Mouse (Mus musculus) left cerebral cortex, adult 8-10 months (tissue): ENCODE measurements around the gene Atad2b. TPM values are rescaled to one million over a fixed set of nuclear protein-coding genes. Genes with fewer than 3 reads are reported as not detected.
"Not testable (repeated sequence)": the region's sequence is repeated elsewhere in the genome, so short reads cannot be mapped to it uniquely, and the experiment has no call there.

ENCODE experiments used
- DNase-seq, 2 experiments: peaks; one replicate each; pipeline ENCODE4 v3.0.0; 2022; ENCODE audit warnings: low spot score in 2 of 2
- total RNA-seq, 4 experiments: library from RNA; stranded (reverse); gene quantifications; 2 replicates each; pipeline ENCODE4 v1.2.4; 2022

The Atad2b gene
- total RNA-seq, 4 experiments from 2014 or later, result 30.1 to 35.9 (median 33.0) TPM

DNA sequence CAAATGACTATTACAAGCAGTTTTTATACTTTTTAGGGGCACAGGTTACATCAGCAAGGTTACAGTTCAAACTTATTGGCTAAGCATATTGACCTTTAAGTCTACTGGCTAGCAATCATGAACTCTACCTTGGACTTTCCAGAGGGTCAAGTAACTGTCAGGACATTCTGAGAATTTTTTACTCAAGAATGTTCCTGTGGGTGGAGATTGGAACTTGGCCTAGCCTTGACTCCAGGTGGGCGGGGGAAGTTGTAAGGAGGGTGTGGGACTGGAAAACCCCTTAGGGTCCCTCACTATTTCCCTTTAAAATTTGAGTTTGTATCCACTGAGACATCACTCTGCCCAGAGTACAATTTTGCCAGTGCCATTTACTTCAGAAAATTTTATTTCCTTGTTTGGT, 6.7 kb upstream of the Atad2b start:
- not testable (repeated sequence) for DNase-seq

GRCm38 (mm10) chr12:4911716-4912115, 5.4 kb upstream of the Atad2b start:
- DNase-seq, result no peak

GRCm38 (mm10) chr12:4914441-4914840, 2.7 kb upstream of the Atad2b start:
- no peak for DNase-seq

DNA sequence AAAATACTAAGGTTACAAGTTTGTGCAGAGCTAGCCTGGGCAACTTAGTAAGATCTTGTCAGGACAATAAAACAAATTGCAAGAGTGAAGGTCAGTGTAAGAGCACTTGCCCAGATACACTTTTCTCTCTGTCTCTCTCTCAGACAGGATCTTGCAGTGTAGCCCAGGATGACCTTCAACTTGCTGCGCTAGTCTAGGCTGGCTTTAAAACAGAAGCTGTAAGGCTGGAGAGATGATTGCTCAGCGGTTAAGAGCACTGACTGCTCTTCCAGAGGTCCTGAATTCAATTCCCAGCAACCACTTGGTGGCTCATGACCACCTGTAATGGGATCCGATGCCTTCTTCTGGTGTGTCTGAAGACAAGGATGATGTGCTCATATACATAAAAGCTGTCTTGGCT, 2.2 kb upstream of the Atad2b start:
- no peak for DNase-seq

- DNase-seq, result peak; percentile 24 to 35
Observed at GRCm38 (mm10) chr12:4917805-4918591, 845 bp downstream of the Atad2b start.

GRCm38 (mm10) chr12:4928197-4928596, 11.0 kb downstream of the Atad2b start:
- no peak for DNase-seq

- DNase-seq, result no peak
Observed at GRCm38 (mm10) chr12:4930820-4931548, 13.8 kb downstream of the Atad2b start.

DNA sequence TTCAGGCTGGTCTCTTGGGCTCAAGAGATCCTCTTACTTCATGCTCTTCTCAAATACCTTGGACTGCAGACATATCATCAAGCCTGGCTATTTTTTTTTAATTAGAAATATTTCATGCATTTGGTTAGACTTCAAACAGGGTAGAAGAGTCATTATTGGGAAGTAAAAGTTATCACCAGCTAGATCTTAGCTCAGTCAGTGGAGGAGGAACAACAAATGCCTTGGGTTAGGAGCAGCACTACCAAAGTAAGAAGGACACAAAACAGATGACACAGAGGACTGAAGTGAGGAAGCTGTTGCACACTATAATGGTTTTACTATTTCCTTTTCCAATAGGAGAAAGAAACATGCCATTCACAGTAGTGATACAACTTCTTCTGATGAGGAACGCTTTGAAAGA, 35.1 kb downstream of the Atad2b start:
- no peak for DNase-seq

GRCm38 (mm10) chr12:4953156-4953555, 36.0 kb downstream of the Atad2b start:
- DNase-seq, result peak in 1 of 2 experiments; percentile 38

DNA sequence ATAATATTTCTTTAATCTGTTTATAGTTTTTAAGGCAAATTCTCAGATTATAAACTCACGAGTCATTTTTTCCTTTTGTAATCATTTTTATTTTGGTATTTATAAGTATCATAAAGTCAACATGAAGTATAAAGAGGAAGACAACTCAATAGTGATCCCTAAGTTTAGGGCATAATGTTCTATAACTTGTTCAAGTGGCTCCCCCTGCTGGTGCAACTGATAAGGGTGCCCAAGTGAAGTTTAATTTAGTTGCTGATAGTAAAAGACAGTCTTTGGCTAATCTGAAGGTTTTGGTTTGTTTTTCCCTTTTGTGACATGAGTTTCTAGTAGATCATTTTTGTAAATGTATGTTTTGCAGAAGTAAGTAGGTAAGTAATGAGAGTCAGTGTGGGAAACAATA, 55.8 kb downstream of the Atad2b start:
- DNase-seq, result peak; percentile 24 to 54

GRCm38 (mm10) chr12:4978324-4978723, 61.2 kb downstream of the Atad2b start:
- DNase-seq, result no peak

DNA sequence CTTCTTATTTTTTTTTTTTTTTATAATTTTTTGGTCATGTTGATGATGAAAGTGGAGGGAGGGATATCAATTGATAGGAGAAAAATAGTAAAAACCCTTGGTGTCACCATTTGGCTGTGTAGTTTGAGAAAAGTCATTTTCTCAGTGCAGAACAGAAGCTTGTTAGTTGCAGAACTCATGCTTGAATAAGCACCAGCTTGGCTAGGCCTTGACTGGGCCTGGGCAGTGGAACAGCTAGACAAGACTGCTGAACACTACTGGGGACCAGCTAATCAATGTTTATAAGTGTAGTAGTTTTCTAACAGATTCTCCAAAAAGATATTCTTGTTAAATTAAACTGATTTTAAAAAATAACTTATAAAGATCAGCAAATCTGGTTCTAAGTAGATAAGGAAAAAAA, 79.8 kb downstream of the Atad2b start:
- no peak for DNase-seq

DNA sequence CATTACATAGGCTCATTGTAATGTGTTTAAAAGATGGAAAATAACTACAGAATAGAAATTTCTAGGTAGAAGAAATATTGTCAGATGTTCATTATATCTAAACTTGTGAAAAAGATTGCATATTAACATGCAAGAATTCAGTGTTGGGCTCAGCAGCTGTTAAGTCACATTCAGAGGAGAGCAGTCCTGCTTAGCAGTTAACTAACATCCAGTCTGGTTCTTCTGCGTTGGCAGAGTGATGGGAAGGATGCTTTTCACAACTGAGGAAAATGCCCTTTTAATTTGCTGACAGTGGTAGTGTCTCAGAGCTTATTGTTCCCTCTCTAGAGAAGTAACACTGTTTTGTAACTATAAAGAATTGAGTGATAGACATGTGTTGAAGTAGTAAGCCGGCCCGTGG, 88.2 kb downstream of the Atad2b start:
- DNase-seq, result no peak

- DNase-seq, result not testable (repeated sequence)
Observed at GRCm38 (mm10) chr12:5005776-5006175, 88.6 kb downstream of the Atad2b start.

DNA sequence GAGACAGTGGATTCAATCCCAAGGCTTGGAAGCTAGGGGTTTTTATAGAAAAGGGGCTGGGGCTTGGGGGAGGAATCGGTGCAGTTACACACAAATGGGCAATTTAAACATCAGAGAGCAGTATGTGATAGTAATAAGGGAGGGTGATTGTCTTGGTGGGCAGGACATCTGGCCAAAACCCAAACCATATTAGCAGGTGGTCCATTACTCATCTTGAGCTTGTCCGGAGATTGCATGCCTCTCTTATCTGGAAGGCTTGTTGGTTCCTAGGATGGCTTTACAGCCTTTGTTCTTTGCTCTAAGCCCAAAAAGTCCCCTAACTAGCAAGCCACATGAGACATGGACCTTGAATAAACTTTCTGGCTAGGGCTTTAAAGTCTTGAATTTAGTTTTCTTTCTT, 91.5 kb downstream of the Atad2b start:
- DNase-seq, result not testable (repeated sequence)

- DNase-seq, result peak in 1 of 2 experiments; percentile 29
Observed at GRCm38 (mm10) chr12:5025226-5025861, 108.2 kb downstream of the Atad2b start.

GRCm38 (mm10) chr12:5029035-5029434, 111.9 kb downstream of the Atad2b start:
- DNase-seq, result no peak

- peak in 1 of 2 experiments; percentile 18 for DNase-seq
Observed at GRCm38 (mm10) chr12:5038008-5038407, 120.9 kb downstream of the Atad2b start.

DNA sequence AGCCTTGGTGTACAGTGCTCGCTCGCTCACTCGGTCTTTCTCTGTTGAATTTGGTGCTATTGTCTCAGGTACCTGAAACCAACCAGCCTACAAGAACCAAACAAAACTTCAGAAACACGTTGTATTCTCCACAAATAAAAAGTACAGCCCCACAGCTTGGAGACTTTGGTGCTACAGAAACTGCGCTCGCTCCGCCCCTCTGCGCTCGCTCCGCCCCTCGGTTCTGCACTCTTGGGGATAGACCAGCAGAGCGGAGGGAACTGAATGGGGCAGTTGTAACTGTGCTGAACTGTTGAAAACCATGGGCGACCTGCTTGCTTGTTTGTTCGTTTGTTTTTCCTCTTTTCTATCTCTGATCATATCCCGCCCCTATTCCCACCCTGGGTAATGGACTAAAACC, 127.0 kb downstream of the Atad2b start:
- no peak for DNase-seq

DNA sequence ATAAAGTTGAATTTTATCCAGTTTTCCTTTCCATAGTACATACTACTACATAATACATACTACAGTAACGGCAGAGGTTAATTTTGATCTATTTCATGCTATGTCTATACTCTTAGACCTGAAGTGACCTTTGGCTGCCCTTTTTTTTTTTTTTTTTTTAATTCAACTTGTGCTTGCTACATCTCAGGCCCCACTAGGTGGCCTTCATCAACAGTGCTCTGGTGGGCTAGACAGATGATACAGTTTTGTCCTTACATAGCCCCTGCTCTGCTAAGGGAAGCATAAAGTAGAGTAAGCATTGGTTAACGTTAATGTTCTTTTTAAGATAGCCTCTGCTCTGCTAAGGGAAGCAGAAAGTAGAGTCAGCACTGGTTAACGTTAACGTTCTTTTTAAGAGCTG, 131.0 kb downstream of the Atad2b start:
- no peak for DNase-seq

GRCm38 (mm10) chr12:5067590-5067989, 150.4 kb downstream of the Atad2b start:
- no peak for DNase-seq

GRCm38 (mm10) chr12:5070131-5070530, 153.0 kb downstream of the Atad2b start:
- peak in 1 of 2 experiments; percentile 46 for DNase-seq
